Mouse (Mus musculus) gastrocnemius, adult 8-10 months (tissue): ENCODE data around the gene Krcc1. TPM values are rescaled to one million over a fixed set of nuclear protein-coding genes. Genes with fewer than 3 reads are reported as not detected.
A peak's percentile ranks its signal among the peaks of the same experiment; 100 is the strongest.
"Not testable (repeated sequence)": the region's sequence is repeated elsewhere in the genome, so short reads cannot be mapped to it uniquely, and the experiment has no call there.

Experiments
- DNase-seq, 2 experiments: peaks; one replicate each; pipeline ENCODE4 v3.0.0; 2022; ENCODE audit warnings: low spot score in 2 of 2
- total RNA-seq, 4 experiments: library from RNA; stranded (reverse); gene quantifications; 2 replicates each; pipeline ENCODE4 v1.2.4; 2022

Gene Krcc1
- total RNA-seq, 4 experiments from 2014 or later = 25.0 to 34.8 (median 27.7) TPM

GRCm38 (mm10) chr6:71261060-71261459 lies 10.4 kb upstream of the Krcc1 start:
- no peak for DNase-seq

GRCm38 (mm10) chr6:71262142-71262833 lies 9.2 kb upstream of the Krcc1 start:
- peak; percentile 45 to 48 for DNase-seq

GRCm38 (mm10) chr6:71267603-71268002 lies 3.9 kb upstream of the Krcc1 start:
- not testable (repeated sequence) for DNase-seq

- peak; percentile 27 to 57 for DNase-seq
These were observed 2.4 kb upstream of the Krcc1 start for GRCm38 (mm10) chr6:71268929-71269685.

- DNase-seq = not testable (repeated sequence)
These were observed 1.8 kb upstream of the Krcc1 start for GRCm38 (mm10) chr6:71269686-71270050.

GRCm38 (mm10) chr6:71270301-71271056 lies 998 bp upstream of the Krcc1 start:
- peak in 1 of 2 experiments; percentile 17 for DNase-seq

GRCm38 (mm10) chr6:71271057-71271388 lies 454 bp upstream of the Krcc1 start:
- no peak for DNase-seq

GRCm38 (mm10) chr6:71272316-71272741 lies 852 bp downstream of the Krcc1 start:
- DNase-seq = no peak

- DNase-seq = no peak
These were observed 2.2 kb downstream of the Krcc1 start for GRCm38 (mm10) chr6:71273715-71274114.

GRCm38 (mm10) chr6:71274621-71275020 lies 3.1 kb downstream of the Krcc1 start:
- no peak for DNase-seq

GRCm38 (mm10) chr6:71279418-71279817 lies 7.9 kb downstream of the Krcc1 start:
- no peak for DNase-seq

- no peak for DNase-seq
These were observed 22.0 kb downstream of the Krcc1 start for GRCm38 (mm10) chr6:71293509-71293908.

- DNase-seq = no peak
These were observed 23.8 kb downstream of the Krcc1 start for GRCm38 (mm10) chr6:71295303-71295702.

GRCm38 (mm10) chr6:71298051-71298450 lies 26.6 kb downstream of the Krcc1 start:
- no peak for DNase-seq

- DNase-seq = no peak
These were observed 27.3 kb downstream of the Krcc1 start for GRCm38 (mm10) chr6:71298751-71299150.

GRCm38 (mm10) chr6:71302097-71302731 lies 30.7 kb downstream of the Krcc1 start:
- DNase-seq = no peak

- no peak for DNase-seq
These were observed 36.0 kb downstream of the Krcc1 start for GRCm38 (mm10) chr6:71307486-71307885.

GRCm38 (mm10) chr6:71321826-71322283 lies 50.4 kb downstream of the Krcc1 start, which contains the start of gene Smyd1:
Gene Smyd1, minus strand, starts transcription at chr6:71322233.
- no peak for DNase-seq

GRCm38 (mm10) chr6:71322491-71322921 lies 51.0 kb downstream of the Krcc1 start, which contains the start of gene Cd8b1:
Gene Cd8b1, plus strand, starts transcription at chr6:71322788.
- DNase-seq = no peak

- no peak for DNase-seq
These were observed 53.3 kb downstream of the Krcc1 start for GRCm38 (mm10) chr6:71324816-71325215.

- DNase-seq = no peak
These were observed 58.4 kb downstream of the Krcc1 start for GRCm38 (mm10) chr6:71329881-71330280.
